Mouse (Mus musculus) MEL (cell line): ENCODE data around the gene Bzw2.

Source experiments
- CTCF ChIP-seq, 3 experiments: IDR thresholded peaks in 2 of 3; conservative IDR thresholded peaks in 1 of 3; 2 replicates each; pipeline ENCODE4 v1.5.1; 2011 to 2012; ENCODE audit warnings: low read length in 3 of 3, low read depth in 2 of 3, mild to moderate bottlenecking in 2 of 3, improper control_type of control experiment in 1 of 3, inconsistent platforms in 1 of 3, mixed read lengths in 1 of 3, moderate library complexity in 1 of 3; ENCODE audit not compliant: control insufficient read depth in 1 of 3, insufficient read depth in 1 of 3, poor library complexity in 1 of 3, severe bottlenecking in 1 of 3
- EP300 ChIP-seq, 2 experiments: IDR thresholded peaks; 2 replicates each; pipeline ENCODE4 v1.6.1; 2011; ENCODE audit warnings: improper control_type of control experiment in 2 of 2, low read length in 2 of 2, low read depth in 1 of 2, mild to moderate bottlenecking in 1 of 2
- POLR2A ChIP-seq, 2 experiments: IDR thresholded peaks; 2 replicates each; pipeline ENCODE4 v1.6.1; 2011 to 2012; ENCODE audit warnings: low read length in 2 of 2, mild to moderate bottlenecking in 2 of 2, control low read depth in 1 of 2, improper control_type of control experiment in 1 of 2, low read depth in 1 of 2, moderate library complexity in 1 of 2; ENCODE audit not compliant: control insufficient read depth in 1 of 2, insufficient read depth in 1 of 2, poor library complexity in 1 of 2
- RAD21 ChIP-seq: IDR thresholded peaks from 2 replicates; pipeline ENCODE4 v1.6.1; 2011; ENCODE audit warnings: mild to moderate bottlenecking, low read depth, low read length, improper control_type of control experiment

GRCm38 (mm10) chr12:36111110-36111509, 46.8 kb downstream of the Bzw2 start:
- TF ChIP-seq CTCF (IDR thresholded peaks at IDR 0.05 in 2 of 3, conservative IDR thresholded peaks at IDR 0.05 in 1 of 3; ENCODE audit: control insufficient read depth in 1 of 3, insufficient read depth in 1 of 3, low read depth in 2 of 3, low read length in 3 of 3, poor library complexity in 1 of 3, severe bottlenecking in 1 of 3) = no peak
- TF ChIP-seq RAD21 = no peak
- no peak for TF ChIP-seq EP300 (IDR thresholded peaks at IDR 0.05; ENCODE audit: low read depth in 1 of 2, low read length in 2 of 2)
- TF ChIP-seq POLR2A (IDR thresholded peaks at IDR 0.05; ENCODE audit: control insufficient read depth in 1 of 2, insufficient read depth in 1 of 2, low read depth in 1 of 2, low read length in 2 of 2, poor library complexity in 1 of 2) = no peak
